Mouse (Mus musculus): ENCODE results near the gene Nmt2. TPM values are rescaled to one million over a fixed set of nuclear protein-coding genes. Genes with fewer than 3 reads are reported as not detected.

The Nmt2 gene
- polyA plus RNA-seq, 1 experiment: 10.2 TPM

GRCm38 (mm10) chr2:3327351-3327750 is 43.3 kb downstream of the Nmt2 start:
- no peak for DNase-seq (ENCODE audit: low read depth)

GRCm38 (mm10) chr2:3331071-3331703 is 47.2 kb downstream of the Nmt2 start:
- no peak for DNase-seq (ENCODE audit: low read depth)

- no peak for DNase-seq (ENCODE audit: low read depth)
These were observed 48.0 kb downstream of the Nmt2 start for GRCm38 (mm10) chr2:3332056-3332455.

- DNase-seq (ENCODE audit: low read depth): no peak
These were observed 48.7 kb downstream of the Nmt2 start, which contains the start of gene Rpp38 for GRCm38 (mm10) chr2:3332484-3333242. Rpp38 (minus strand) TSS chr2:3332643.

- no peak for DNase-seq (ENCODE audit: low read depth)
These were observed 49.7 kb downstream of the Nmt2 start for GRCm38 (mm10) chr2:3333761-3334160.

- DNase-seq (ENCODE audit: low read depth): no peak
These were observed 51.7 kb downstream of the Nmt2 start, which contains the start of gene Acbd7 for GRCm38 (mm10) chr2:3335611-3336301. Acbd7 (plus strand) TSS chr2:3336168.

GRCm38 (mm10) chr2:3348422-3348821 is 64.4 kb downstream of the Nmt2 start:
- no peak for DNase-seq (ENCODE audit: low read depth)

- no peak for DNase-seq (ENCODE audit: low read depth)
These were observed 64.9 kb downstream of the Nmt2 start for GRCm38 (mm10) chr2:3348919-3349318.

- DNase-seq (ENCODE audit: low read depth): peak; percentile 65
These were observed 69.1 kb downstream of the Nmt2 start for GRCm38 (mm10) chr2:3353160-3353559.

GRCm38 (mm10) chr2:3355793-3356192 is 71.8 kb downstream of the Nmt2 start:
- no peak for DNase-seq (ENCODE audit: low read depth)

- DNase-seq (ENCODE audit: low read depth): peak; percentile 94
These were observed 72.3 kb downstream of the Nmt2 start for GRCm38 (mm10) chr2:3356311-3356710.

- DNase-seq (ENCODE audit: low read depth): peak; percentile 82
These were observed 73.9 kb downstream of the Nmt2 start for GRCm38 (mm10) chr2:3357887-3358286.

GRCm38 (mm10) chr2:3361067-3361466 is 77.1 kb downstream of the Nmt2 start:
- DNase-seq (ENCODE audit: low read depth): no peak

- DNase-seq (ENCODE audit: low read depth): no peak
These were observed 81.1 kb downstream of the Nmt2 start for GRCm38 (mm10) chr2:3365127-3365526.

Other genes with a start within 250 kb of the Nmt2 start
- gene Fam171a1, start 170.0 kb upstream of the Nmt2 start, polyA plus RNA-seq (2012; rRNA removed): 22.1 and 26.9 TPM in 2 replicates
- gene Rpp38, start 48.4 kb downstream of the Nmt2 start, polyA plus RNA-seq (2012; rRNA removed): 6.2 and 6.5 TPM in 2 replicates
- gene Acbd7, start 52.0 kb downstream of the Nmt2 start, polyA plus RNA-seq (2012; rRNA removed): 30.9 and 73.5 TPM in 2 replicates
- gene Olah, start 113.0 kb downstream of the Nmt2 start, polyA plus RNA-seq (2012; rRNA removed): not detected in 2 replicates
- gene Meig1, start 138.4 kb downstream of the Nmt2 start, polyA plus RNA-seq (2012; rRNA removed): 1.00 and 2.0 TPM in 2 replicates
- gene Dclre1c, start 139.9 kb downstream of the Nmt2 start, polyA plus RNA-seq (2012; rRNA removed): 4.9 and 6.1 TPM in 2 replicates
- gene Suv39h2, start 190.8 kb downstream of the Nmt2 start, polyA plus RNA-seq (2012; rRNA removed): 0.45 and 0.52 TPM in 2 replicates
- 2.0 and 2.1 TPM in 2 replicates for gene Gm45902, start 228.6 kb downstream of the Nmt2 start, polyA plus RNA-seq (2012; rRNA removed)
- gene Hspa14, start 228.6 kb downstream of the Nmt2 start, polyA plus RNA-seq (2012; rRNA removed): 29.5 and 38.4 TPM in 2 replicates
- 2.4 and 2.6 TPM in 2 replicates for gene Cdnf, start 228.8 kb downstream of the Nmt2 start, polyA plus RNA-seq (2012; rRNA removed)

Measured in gonadal fat pad, adult 2 months (tissue).